Comparison of ENCODE assay signal across 16 mouse cellular contexts in the genomic region with DNA sequence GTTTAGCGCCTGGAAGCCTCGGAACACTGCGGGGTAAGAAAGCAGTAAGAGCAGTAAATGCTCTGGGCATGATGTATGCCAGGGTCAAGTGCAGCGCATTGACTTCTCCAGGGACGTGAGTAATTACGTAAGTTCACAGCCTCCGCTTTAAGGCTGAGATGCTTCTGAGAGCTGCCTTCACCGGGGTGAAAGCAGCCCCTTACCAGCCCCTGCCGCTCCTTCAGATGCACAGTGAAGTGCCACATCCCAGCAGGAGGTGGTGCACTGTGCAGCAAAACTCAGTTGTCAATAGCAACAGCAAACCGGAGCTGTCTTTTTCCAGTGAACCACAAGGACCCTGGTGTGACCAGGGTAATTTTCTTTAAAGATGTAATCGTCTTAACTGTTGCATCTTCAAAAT.
DNase-seq lines count a peak whose midpoint lies in the region; ATAC-seq and TF ChIP-seq lines count a peak whose summit lies in the region.
"Had no signal": no experiment of that assay in that cellular context is flagged by ENCODE, and none has a peak within 500 bp of the region (broad histone marks: within the 10 kb centered on the region; RNA-seq: fewer than 3 reads in every experiment).

No protein-coding gene starts in this region.

- no peak overlapping the region for H3K27ac ChIP-seq in kidney, postnatal 0 days
- no peak overlapping the region for H3K27ac ChIP-seq in kidney, embryonic 16.5 days (ENCODE audit: low read length)
- H3K27ac ChIP-seq in midbrain, embryonic 10.5 days (replicated peaks): no peak overlapping the region
- H3K27ac ChIP-seq: embryonic facial prominence, embryonic 13.5 days; limb, embryonic 15.5 days had no signal

- no peak for DNase-seq in kidney, postnatal 0 days (ENCODE audit: low spot score)
- peak; percentile 55 for DNase-seq in embryo, embryonic 10.5 days (ENCODE audit: low spot score)
- peak; percentile 56 for DNase-seq in midbrain, embryonic 10.5 days (ENCODE audit: low spot score)
- peak; percentile 71 for DNase-seq in retina, embryonic 14.5 days (ENCODE audit: low spot score)
- no peak for DNase-seq in gastrocnemius, adult 18-20 months (ENCODE audit: low spot score)
- DNase-seq: adrenal gland, postnatal 25 days; cerebellum, adult 18-20 months; heart, postnatal 36 days; kidney, adult 8-10 months; layer of hippocampus, postnatal 36 days; lung, postnatal 10 days had no signal

- no peaks in the 10 kb centered on the region for H3K9me3 ChIP-seq in kidney, postnatal 0 days (replicated peaks; ENCODE audit: low read length)
- no peaks in the 10 kb centered on the region for H3K9me3 ChIP-seq in kidney, embryonic 16.5 days (ENCODE audit: low read length)
- peaks cover 3% of the 10 kb centered on the region; the same call in 1 of the 2 replicates for H3K9me3 ChIP-seq in midbrain, embryonic 10.5 days (replicated peaks)
- H3K9me3 ChIP-seq: embryonic facial prominence, embryonic 13.5 days; limb, embryonic 15.5 days had no signal

- no peak overlapping the region for H3K9ac ChIP-seq in kidney, postnatal 0 days (ENCODE audit: low read depth, low read length)
- H3K9ac ChIP-seq in kidney, embryonic 16.5 days (replicated peaks; ENCODE audit: low read length): no peak overlapping the region
- H3K9ac ChIP-seq: embryonic facial prominence, embryonic 13.5 days; limb, embryonic 15.5 days had no signal

- no peaks in the 10 kb centered on the region for H3K4me1 ChIP-seq in kidney, postnatal 0 days (replicated peaks; ENCODE audit: insufficient read depth, low read length)
- H3K4me1 ChIP-seq in kidney, embryonic 16.5 days (ENCODE audit: insufficient read depth, low read length): no peaks in the 10 kb centered on the region
- H3K4me1 ChIP-seq in midbrain, embryonic 10.5 days: peaks cover 24% of the 10 kb centered on the region
- H3K4me1 ChIP-seq: embryonic facial prominence, embryonic 13.5 days had no signal

- TF ChIP-seq CTCF in kidney, postnatal 0 days (IDR thresholded peaks at IDR 0.05; ENCODE audit: low read depth): peak; percentile 22; the same call in 1 of the 2 replicates

- ATAC-seq in kidney, postnatal 0 days (replicated peaks; ENCODE audit: low FRiP score, low read depth): 0 out of 2 replicates have a peak, but pooled peaks have one; percentile 52
- no peak for ATAC-seq in kidney, embryonic 16.5 days (ENCODE audit: low FRiP score, low TSS enrichment)
- no peak for ATAC-seq in granulocyte monocyte progenitor cell, adult 5-6 weeks (replicated peaks; ENCODE audit: poor library complexity, severe bottlenecking)
- ATAC-seq: Patski had no signal

- peaks cover 5% of the 10 kb centered on the region; the same call in 1 of the 2 replicates for H3K27me3 ChIP-seq in kidney, postnatal 0 days (ENCODE audit: insufficient read depth, low read length)
- peaks cover 7% of the 10 kb centered on the region for H3K27me3 ChIP-seq in kidney, embryonic 16.5 days (ENCODE audit: insufficient read depth, low read length)
- H3K27me3 ChIP-seq in midbrain, embryonic 10.5 days (ENCODE audit: low read depth, poor library complexity, severe bottlenecking): peaks cover 92% of the 10 kb centered on the region

- H3K36me3 ChIP-seq in kidney, postnatal 0 days (ENCODE audit: insufficient read depth, low read length): no peaks in the 10 kb centered on the region
- no peaks in the 10 kb centered on the region for H3K36me3 ChIP-seq in kidney, embryonic 16.5 days (ENCODE audit: insufficient read depth, low read length)
- no peaks in the 10 kb centered on the region for H3K36me3 ChIP-seq in midbrain, embryonic 10.5 days
- H3K36me3 ChIP-seq: embryonic facial prominence, embryonic 13.5 days; limb, embryonic 15.5 days had no signal

- WGBS in kidney, postnatal 0 days: 43% methylated on average over 11 of the region's 11 CpGs
- WGBS in kidney, embryonic 16.5 days: 41% methylated on average over 11 of the region's 11 CpGs
- WGBS in midbrain, embryonic 10.5 days: 51% methylated on average over 11 of the region's 11 CpGs

- H3K4me2 ChIP-seq in kidney, postnatal 0 days (ENCODE audit: low read length): no peak overlapping the region
- H3K4me2 ChIP-seq in kidney, embryonic 16.5 days (replicated peaks; ENCODE audit: low read depth, low read length): no peak overlapping the region
- H3K4me2 ChIP-seq: embryonic facial prominence, embryonic 13.5 days; limb, embryonic 15.5 days had no signal

- H3K4me3 ChIP-seq in kidney, postnatal 0 days (replicated peaks; ENCODE audit: low read depth, low read length): no peak overlapping the region
- H3K4me3 ChIP-seq in kidney, embryonic 16.5 days (ENCODE audit: low read length): no peak overlapping the region
- no peak overlapping the region for H3K4me3 ChIP-seq in midbrain, embryonic 10.5 days
- H3K4me3 ChIP-seq: embryonic facial prominence, embryonic 13.5 days; limb, embryonic 15.5 days had no signal

Comparison
In these comparisons a context has a peak if more than half of its experiments do, and no peak if none do; other contexts are left out.
1. DNase-seq: peak in embryo, embryonic 10.5 days (single experiment), midbrain, embryonic 10.5 days (single experiment) and retina, embryonic 14.5 days (single experiment); none in kidney, postnatal 0 days (single experiment) and gastrocnemius, adult 18-20 months (single experiment).